ENCODE assay signal across 8 mouse cellular contexts in genomic region chr5:35391656-35392333, GRCm38 (mm10). TPM values are rescaled to one million over a fixed set of nuclear protein-coding genes. Genes with fewer than 3 reads are reported as not detected.
DNase-seq lines count a peak whose midpoint lies in the region; ATAC-seq and TF ChIP-seq lines count a peak whose summit lies in the region.

No protein-coding gene starts in this region.

- peaks cover 39% of the 10 kb centered on the region for H3K4me1 ChIP-seq in testis, adult 2 months (ENCODE audit: control insufficient read depth, insufficient read depth, low read length)
- H3K4me1 ChIP-seq in liver, embryonic 13.5 days (replicated peaks): peaks cover 4% of the 10 kb centered on the region
- no peaks in the 10 kb centered on the region for H3K4me1 ChIP-seq in thymus, adult 2 months (replicated peaks; ENCODE audit: control insufficient read depth, insufficient read depth, low read length)

- H3K9me3 ChIP-seq in liver, embryonic 13.5 days (replicated peaks): no peaks in the 10 kb centered on the region

- no peak for TF ChIP-seq POLR2A in testis, adult 2 months (IDR thresholded peaks at IDR 0.05; ENCODE audit: control insufficient read depth, low read depth, low read length)
- no peak for TF ChIP-seq POLR2A in thymus, adult 2 months (IDR thresholded peaks at IDR 0.05; ENCODE audit: control insufficient read depth, extremely low read depth, insufficient read depth, low read length, poor library complexity)

- TF ChIP-seq CTCF in testis, adult 2 months (IDR thresholded peaks at IDR 0.05; ENCODE audit: control insufficient read depth, insufficient read depth, insufficient replicate concordance, low read depth, low read length): no peak
- TF ChIP-seq CTCF in thymus, adult 2 months (IDR thresholded peaks at IDR 0.05; ENCODE audit: borderline replicate concordance, control insufficient read depth, extremely low read depth, insufficient read depth, low read length, poor library complexity): no peak

- ATAC-seq in liver, embryonic 13.5 days (ENCODE audit: low read depth): no peak

- H3K9ac ChIP-seq in liver, embryonic 13.5 days: no peak overlapping the region

- H3K27ac ChIP-seq in testis, adult 2 months (ENCODE audit: control insufficient read depth, insufficient read depth, low read depth, low read length): no peak overlapping the region; the same call in 1 of the 2 replicates
- H3K27ac ChIP-seq in liver, embryonic 13.5 days: no peak overlapping the region
- H3K27ac ChIP-seq in thymus, adult 2 months (ENCODE audit: control insufficient read depth, insufficient read depth, low read length): no peak overlapping the region

- 0 out of 2 replicates have a peak, but pooled peaks cover 2% of the 10 kb centered on the region for H3K27me3 ChIP-seq in testis, adult 2 months (ENCODE audit: control insufficient read depth, insufficient read depth, low read length)
- H3K27me3 ChIP-seq in liver, embryonic 13.5 days: peaks cover 98% of the 10 kb centered on the region
- H3K27me3 ChIP-seq in thymus, adult 2 months (ENCODE audit: control insufficient read depth, insufficient read depth, low read length): peaks cover 14% of the 10 kb centered on the region

- WGBS in liver, embryonic 13.5 days (ENCODE audit: insufficient replicate concordance): 2% methylated on average over 82 of the region's 88 CpGs
- 1% methylated on average over 88 of the region's 88 CpGs for WGBS in thymus, adult 2 months

- H3K4me3 ChIP-seq in testis, adult 2 months (ENCODE audit: control insufficient read depth, low read depth, low read length): peak overlapping the region; percentile 61
- peak overlapping the region; percentile 32 for H3K4me3 ChIP-seq in liver, embryonic 13.5 days (replicated peaks)
- no peak overlapping the region for H3K4me3 ChIP-seq in thymus, adult 2 months (ENCODE audit: control insufficient read depth, insufficient read depth, low read length)

- H3K36me3 ChIP-seq in testis, adult 2 months (ENCODE audit: control insufficient read depth, insufficient read depth, low read length): no peaks in the 10 kb centered on the region
- H3K36me3 ChIP-seq in liver, embryonic 13.5 days: no peaks in the 10 kb centered on the region
- H3K36me3 ChIP-seq in thymus, adult 2 months (ENCODE audit: control insufficient read depth, insufficient read depth, low read length): no peaks in the 10 kb centered on the region

- peak overlapping the region; percentile 43 for H3K4me2 ChIP-seq in liver, embryonic 13.5 days

- DNase-seq in adrenal gland, adult 2 months: peak; percentile 33
- no peak for DNase-seq in adrenal gland, adult 8-10 months
- no peak for DNase-seq in testis, postnatal 10 days (ENCODE audit: low spot score)
- no peak for DNase-seq in liver, embryonic 13.5 days
- no peak for DNase-seq in urinary bladder, postnatal 25 days (ENCODE audit: low spot score)
- no peak for DNase-seq in spleen, postnatal 10 days (ENCODE audit: low spot score in 2 of 2)
- DNase-seq in thymus, adult 2 months: no peak

RNA-seq across cellular contexts. Expression of gene Hmx1, which starts 2.9 kb away (rescaled TPM):
- not detected for total RNA-seq in adrenal gland, adult 2 months (2021)
- 0.67 TPM in 1 of 2 replicates, not detected in the other for polyA plus RNA-seq in adrenal gland, adult 2 months (2012; rRNA removed)
- total RNA-seq in adrenal gland, adult 8-10 months (2022): not detected
- polyA plus RNA-seq in testis, adult 2 months (2012; rRNA removed): 19.1 and 24.0 TPM in 2 replicates
- not detected in 2 replicates for polyA plus RNA-seq in liver, embryonic 13.5 days (2015; fragmentation: Nextera tagmentation; extraction: Ambion mirVana)
- 0.24 and 0.80 TPM in 2 replicates for polyA plus RNA-seq in thymus, adult 2 months (2012; rRNA removed)

Comparison
In these comparisons a context has a peak if more than half of its experiments do, and no peak if none do; other contexts are left out.
1. RNA of gene Hmx1, which starts 2.9 kb away (polyA plus RNA-seq): 19.1 to 24.0 TPM in testis, adult 2 months; 0.24 to 0.80 TPM in thymus, adult 2 months, 0.67 TPM in adrenal gland, adult 2 months and not detected in liver, embryonic 13.5 days; every median in the first group is over 10 times any median in the second.